Mouse (Mus musculus): ENCODE measurements around the gene Nacc1.
"Not testable (repeated sequence)": the region's sequence is repeated elsewhere in the genome, so short reads cannot be mapped to it uniquely, and the experiment has no call there.

The Nacc1 gene

DNA sequence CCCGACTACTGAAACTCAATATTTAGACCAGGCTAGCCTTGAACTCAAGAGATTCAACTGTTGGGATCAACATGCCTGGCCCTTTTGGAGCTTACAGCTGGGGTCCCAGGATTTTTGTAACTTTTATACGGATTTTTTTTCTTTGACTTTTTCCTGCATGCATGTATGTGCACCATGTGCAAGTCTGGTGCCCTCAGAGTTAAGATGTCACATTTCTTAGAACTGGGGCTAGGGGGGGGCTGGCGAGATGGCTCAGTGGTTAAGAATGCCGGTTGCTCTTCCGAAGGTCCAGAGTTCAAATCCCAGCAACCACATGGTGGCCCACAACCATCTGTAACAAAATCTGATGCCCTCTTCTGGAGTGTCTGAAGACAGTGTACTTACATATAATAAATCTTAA lies 12.9 kb upstream of the Nacc1 start:
- DNase-seq (ENCODE audit: low read depth in 2 of 2, low spot score in 2 of 2), result no peak

DNA sequence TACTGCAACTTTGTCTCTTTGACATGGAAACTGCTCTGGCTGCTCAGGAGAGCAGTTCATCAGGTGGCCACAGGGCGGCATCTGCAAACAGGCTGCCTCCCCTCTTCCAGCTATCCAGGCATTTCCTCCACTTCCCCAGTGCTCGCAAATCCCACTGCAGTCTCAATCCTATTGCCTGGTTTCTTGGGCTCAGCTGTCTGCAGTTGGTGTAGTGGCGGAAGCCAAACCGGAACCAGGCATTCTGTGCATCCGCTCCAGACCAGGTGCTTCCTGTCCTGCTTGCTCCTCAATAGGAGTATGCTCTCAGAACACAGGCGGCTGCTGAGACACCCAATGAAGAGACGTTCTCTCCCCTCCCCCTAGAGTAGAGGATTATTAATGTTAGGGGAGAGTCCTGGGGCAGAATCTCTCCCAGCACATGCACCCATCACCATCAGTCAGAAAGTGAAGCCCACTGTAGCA lies 12.2 kb upstream of the Nacc1 start:
- DNase-seq (ENCODE audit: low read depth in 2 of 2, low spot score in 2 of 2), result no peak

DNA sequence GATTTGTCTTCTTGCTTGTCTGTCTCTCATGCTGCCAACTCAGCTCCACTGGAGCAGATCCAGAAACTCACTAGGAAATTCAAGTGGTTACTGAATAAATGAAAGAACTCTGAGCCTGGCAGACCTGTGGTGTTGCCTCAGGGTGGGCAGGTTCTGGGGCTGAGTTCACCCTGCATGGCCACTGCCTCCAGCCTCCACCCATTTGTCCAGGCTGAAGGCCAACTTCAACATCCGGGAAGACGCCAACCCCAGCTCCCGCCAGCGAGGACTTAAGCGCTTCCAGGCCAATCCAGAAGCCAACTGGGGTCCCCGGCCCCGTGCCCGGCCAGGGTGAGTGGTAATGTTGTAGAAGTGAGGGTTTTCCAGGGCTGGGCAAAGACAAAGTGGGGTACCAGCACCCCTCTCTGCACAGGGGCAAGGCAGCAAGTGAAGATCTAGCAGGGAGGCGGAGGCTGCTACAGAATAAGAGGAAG lies 11.3 kb upstream of the Nacc1 start:
- no peak for DNase-seq (ENCODE audit: low read depth in 2 of 2, low spot score in 2 of 2)

DNA sequence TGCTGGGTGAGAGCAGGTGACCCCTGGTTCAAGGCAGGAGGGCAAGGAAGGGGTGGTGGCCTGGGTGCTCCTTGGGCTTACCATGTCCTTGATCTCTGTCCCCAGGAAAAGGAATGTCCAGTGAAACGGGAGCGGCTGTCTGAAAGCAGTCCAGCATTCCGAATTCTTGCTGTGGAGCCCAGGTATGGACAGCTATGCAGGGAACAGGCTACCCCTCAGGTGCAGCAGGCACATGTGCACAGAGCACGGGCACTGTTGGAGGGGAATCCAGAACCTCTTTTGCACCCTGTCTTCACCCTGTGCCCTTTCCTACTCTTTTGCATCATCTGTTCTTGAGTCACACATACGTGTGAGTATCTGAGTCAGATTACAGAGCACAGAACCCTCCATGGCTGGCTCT lies 10.6 kb upstream of the Nacc1 start:
- DNase-seq (ENCODE audit: low read depth in 2 of 2, low spot score in 2 of 2), result no peak

DNA sequence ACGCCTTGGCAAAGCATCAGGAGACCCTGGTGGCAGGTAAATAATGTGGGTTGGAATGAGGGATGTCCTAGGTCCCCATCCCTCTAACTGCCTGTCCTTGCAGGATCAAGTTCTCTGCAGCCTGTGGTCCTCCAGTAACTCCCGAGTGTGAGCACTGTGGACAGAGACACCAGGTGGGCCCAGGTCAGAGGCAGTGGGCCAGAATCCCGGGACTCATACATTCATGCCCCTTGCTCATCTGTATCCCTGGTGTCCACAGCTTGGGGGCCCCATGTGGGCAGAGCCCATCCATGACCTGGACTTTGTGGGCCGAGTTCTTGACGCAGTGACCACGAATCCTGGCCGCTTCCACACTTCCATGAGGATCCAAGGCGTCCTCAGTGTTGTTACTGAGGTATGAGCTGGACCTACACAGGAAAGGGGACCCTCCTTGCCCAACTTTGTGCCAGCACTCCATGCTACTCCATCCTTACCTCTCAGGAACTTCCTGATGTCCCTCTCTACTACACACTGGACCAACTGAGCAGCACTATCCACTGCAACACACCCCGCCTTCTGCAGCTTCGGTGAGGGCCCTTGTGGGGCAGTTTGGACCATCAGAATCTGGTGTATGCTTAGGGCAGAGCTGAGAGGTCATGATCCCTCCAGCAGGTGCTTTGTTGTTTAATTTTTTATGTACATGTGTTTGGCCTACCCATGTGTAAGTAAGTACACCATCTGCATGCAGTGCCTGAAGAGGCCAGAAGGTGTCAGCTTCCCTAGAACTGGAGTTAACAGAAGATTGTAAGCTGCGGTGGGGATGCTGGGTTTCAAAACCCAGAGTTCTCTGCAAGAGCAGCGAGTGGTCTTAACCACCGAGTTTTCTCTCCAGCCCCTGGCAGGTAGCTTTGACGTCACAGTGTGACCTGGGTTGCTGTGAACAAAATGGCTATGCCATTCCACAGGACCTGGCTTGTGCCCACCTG lies 9.8 kb upstream of the Nacc1 start:
- no peak for DNase-seq (ENCODE audit: low read depth in 2 of 2, low spot score in 2 of 2)

DNA sequence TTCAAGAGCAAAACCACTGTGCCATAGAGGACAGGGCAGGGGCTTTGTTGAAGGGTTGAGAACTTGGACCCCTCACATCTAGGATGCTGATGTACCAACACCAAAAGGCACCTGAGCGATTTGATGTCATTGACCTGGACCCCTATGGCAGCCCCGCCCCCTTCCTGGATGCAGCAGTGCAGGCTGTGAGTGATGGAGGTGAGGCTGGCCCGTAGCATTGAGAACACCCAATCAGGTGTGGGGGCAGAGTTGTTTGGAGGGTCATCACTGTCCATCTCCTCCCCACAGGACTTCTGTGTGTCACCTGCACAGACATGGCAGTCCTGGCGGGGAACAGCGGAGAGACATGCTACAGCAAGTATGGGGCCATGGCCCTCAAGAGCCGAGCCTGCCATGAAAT lies 7.5 kb upstream of the Nacc1 start:
- DNase-seq (ENCODE audit: low read depth in 2 of 2, low spot score in 2 of 2), result no peak

DNA sequence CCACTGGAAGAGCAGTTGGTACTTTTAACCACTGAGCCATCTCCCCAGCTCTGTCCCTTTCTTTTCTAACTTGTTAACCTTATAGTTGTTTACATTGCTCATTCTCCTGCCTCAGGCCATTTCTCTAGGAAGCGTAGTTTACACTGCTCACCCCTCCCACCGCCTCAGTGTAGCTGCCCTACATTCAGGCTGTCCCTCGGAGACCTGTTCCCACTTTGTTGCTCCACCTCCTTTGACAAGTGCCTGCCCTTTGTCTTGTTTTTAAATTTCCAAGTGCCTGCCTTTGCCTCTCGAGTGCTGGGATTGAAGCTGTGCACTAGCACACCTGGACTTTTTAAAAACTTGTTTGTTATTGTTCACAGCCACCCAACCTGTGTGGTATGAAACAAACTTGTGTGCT lies 5.7 kb upstream of the Nacc1 start:
- no peak for DNase-seq (ENCODE audit: low read depth in 2 of 2, low spot score in 2 of 2)

DNA sequence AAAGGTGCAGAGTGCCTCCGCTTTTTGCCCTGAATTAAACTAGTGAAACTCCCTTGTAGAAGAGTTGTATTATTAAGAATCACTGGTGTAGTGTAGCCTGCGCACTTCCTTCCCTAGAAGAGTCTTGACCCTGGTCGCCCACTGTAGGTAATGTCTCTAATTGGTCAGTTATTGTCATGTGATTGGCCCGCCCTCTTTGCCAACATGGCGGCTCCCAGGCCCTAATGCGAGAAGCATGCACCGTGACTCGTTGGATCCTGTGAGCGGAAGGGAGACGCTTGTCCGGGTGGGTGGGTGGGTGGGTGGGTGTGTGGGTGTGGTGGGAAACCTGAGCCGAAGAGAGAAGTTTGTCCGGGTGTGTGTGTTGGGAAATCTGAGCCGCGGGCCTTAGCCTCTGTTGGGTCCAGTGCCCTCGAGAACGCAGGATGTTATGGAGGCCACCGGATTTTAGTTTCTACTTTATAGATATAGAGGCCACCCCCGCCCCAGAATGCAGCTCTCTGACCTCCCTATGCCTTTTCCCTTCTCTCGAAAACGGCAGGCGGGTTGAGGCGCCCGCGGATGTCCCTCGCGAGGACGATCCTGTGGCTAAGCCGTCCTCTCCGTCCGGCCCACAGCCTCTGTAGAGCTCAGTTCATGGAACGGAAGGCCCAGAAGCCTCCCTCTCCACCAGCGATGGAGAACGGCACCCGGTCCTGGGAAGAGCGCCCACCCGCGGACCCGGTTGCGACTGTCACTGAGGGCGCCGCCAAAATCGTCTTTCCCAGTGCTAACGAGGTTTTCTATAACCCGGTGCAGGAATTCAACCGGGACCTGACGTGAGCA lies 1.6 kb upstream of the Nacc1 start:
- DNase-seq (ENCODE audit: low read depth in 2 of 2, low spot score in 2 of 2), result peak; percentile 69 to 83

DNA sequence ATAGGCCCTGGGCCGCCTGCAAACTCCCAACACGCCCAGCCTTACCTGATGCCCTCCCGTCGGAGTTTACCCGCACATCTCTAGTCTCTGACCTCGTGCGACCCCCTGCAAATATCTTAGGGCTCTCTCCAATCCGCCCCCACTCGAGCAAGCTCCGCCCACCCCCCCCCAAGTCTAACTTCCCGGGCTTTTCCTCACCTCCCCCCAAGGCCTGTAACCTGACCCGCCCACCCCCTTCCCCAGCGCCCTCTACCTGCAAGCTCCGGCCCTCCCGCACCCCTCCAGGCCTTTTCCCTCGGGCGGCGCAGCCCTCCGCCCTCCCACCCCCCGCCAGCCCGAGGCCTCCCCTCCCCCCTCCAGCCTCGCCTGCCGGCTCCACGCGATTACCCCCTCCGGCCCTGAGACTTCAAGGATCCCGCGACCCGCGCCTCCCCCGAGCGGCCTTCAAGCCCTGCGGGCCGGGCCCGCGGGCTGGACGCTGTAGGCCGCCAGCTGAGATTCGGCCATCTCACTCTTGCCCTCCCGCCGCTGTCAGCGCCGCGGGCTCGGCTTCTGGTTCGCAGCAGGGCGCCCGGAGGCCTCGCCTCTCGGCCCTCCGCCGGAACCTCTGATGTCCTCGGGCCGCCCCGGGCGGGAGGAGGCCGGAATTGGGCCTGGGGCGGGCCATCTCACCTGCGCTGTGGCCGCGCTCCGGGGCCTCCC lies 508 bp downstream of the Nacc1 start:
- DNase-seq (ENCODE audit: low read depth in 2 of 2, low spot score in 2 of 2), result no peak

DNA sequence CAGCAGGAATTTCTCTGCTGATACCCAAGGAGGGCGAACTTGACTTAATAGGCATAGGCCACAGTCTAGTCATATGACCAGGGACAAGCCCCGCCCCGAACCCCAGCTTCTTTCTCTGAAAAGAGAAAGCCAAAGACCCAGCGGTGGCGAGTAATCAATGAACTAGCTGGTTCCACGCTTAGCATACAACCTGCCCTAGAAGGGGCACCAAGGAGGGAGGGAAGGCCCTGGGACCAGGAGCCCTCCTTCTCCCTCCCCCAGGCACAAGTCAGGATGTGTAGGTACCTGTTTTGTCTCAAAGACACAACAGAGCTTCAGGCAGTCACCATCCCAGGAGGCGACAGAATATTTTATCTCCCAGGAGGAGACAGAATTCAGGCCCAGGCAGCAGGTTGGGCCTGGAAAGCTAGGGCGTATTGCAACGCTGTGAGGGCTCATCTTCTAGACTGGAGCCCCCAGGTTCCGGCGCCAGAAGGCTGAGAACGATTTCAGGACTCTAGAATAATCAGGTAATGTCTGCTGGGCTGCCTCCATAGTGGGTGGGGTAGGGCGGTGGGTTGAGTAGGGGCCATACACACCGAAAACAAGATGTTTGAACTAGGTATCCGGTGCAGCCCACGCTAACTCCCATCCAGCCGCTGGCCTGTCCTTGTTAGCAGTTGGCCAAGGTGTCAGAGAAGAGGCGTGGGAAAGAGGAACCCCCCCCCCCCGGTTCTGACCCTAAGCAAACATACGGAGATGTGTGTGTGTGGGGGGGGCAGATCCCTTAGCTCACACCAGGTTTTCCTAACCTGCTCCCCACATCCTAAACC lies 1.3 kb downstream of the Nacc1 start, which contains the start of gene Trmt1:
TSS of gene Trmt1 (plus strand) at position 117 of the 812 bp plus-strand sequence.
- DNase-seq (ENCODE audit: low read depth in 2 of 2, low spot score in 2 of 2), result no peak

DNA sequence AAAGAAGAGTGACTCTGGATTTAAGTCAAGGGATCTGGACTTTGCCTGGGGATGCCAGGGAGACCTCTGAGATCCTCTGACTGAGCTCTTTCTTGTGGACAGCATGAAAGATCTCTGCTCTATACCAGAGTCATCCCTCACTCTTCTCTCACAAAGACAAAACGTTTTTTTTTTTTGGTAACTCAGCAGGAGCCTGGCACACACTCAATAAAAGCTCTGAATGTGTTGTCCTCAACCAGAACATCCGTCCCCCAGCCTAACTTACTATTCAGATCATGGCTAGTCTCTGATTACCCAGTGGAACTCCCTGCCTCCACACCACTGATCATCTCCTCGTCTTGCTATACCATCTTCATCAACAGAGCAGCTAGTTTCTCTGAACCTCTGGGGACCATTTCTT lies 3.1 kb downstream of the Nacc1 start:
- DNase-seq (ENCODE audit: low read depth in 2 of 2, low spot score in 2 of 2), result no peak

DNA sequence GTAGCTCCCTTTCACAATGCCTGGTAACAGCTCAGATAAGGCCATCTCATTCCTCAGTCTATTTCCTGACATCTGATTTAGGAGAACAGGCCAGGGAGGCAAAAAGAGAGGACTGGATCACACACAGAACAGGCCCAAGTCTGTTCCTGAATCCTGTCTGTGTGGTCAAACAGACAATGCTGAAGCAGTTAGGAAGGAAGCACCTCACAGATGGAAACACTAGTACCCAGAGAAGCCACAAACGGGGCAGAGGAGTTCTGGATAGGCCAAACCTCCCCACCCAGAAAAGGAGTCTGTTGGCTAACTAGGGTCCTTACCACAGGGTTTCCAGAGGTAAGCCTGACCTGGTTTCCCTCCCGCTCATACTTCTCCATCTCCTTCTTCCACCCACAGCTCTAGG lies 5.4 kb downstream of the Nacc1 start:
- no peak for DNase-seq (ENCODE audit: low read depth in 2 of 2, low spot score in 2 of 2)

DNA sequence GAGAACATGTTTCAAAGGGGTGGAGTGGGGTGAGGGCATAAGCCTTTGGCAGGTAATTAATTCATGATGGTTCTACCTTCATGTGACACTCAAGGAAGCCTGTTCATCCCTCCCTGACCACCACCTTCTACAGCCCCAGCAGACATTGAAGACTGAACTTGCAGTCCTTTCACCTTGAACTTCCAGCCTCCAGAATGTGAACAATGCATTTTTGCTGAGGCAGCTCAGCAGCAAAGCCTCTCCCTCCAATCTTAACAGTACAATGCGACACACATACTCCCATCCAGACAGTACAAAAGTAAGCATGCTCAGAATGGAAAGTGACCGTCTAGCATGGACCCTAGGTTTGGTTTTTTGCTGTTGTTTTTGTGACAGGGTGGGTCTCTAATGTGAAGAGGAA lies 6.2 kb downstream of the Nacc1 start:
- DNase-seq (ENCODE audit: low read depth in 2 of 2, low spot score in 2 of 2), result no peak

DNA sequence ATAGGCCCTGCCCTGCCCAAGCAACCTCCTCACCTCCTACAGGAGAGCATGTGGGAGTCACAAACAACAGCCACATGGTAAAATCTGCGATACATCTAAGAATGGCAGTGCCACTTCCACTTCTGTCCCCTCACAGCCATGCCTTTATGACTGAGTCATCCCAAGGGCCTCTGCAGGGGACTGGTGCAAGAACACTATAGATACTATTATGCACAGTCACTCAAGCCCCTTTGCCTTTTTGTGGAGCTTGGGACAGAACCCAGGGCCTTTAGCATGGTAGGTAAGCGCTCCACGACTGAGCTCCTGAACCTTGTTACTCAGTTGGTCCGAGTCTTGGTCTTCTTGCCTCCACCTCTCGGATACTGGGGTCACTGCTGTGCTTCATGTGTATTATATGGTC lies 10.4 kb downstream of the Nacc1 start:
- no peak for DNase-seq (ENCODE audit: low read depth in 2 of 2, low spot score in 2 of 2)

DNA sequence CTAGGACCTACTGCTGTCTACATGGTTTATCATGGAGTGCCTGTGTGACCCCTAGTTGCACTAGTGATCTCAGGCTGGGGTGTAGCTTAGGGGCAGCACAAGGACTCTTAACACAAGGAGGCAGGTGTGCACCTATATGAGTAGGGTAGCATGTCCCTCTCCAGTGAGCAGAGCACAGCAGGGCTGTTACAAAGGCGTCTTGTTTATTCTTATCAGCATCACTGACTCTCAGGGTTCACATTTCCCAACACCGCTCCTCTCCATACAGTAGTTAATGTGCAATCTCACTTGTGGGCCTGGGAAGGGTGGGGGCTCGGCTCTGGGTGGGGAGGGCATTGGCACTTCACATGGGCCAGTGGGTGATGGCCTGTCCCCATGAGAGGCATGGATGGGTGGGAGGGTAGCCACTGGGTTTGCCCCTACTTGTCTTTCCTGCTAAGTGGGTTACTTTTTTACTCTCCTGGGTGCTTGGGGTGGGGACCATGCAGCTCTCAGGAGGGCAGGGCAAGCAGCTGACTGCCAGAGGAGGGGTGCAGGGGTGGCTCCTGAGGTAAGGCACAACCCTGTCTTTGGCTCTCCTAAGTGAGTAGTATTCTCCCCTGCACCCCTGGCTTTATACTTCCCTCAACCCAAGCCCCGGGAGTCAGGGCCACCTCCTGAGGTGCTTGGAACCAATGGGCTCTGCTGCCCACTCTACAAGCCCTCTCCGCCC lies 17.2 kb downstream of the Nacc1 start:
- DNase-seq (ENCODE audit: low read depth in 2 of 2, low spot score in 2 of 2), result not testable (repeated sequence)

DNA sequence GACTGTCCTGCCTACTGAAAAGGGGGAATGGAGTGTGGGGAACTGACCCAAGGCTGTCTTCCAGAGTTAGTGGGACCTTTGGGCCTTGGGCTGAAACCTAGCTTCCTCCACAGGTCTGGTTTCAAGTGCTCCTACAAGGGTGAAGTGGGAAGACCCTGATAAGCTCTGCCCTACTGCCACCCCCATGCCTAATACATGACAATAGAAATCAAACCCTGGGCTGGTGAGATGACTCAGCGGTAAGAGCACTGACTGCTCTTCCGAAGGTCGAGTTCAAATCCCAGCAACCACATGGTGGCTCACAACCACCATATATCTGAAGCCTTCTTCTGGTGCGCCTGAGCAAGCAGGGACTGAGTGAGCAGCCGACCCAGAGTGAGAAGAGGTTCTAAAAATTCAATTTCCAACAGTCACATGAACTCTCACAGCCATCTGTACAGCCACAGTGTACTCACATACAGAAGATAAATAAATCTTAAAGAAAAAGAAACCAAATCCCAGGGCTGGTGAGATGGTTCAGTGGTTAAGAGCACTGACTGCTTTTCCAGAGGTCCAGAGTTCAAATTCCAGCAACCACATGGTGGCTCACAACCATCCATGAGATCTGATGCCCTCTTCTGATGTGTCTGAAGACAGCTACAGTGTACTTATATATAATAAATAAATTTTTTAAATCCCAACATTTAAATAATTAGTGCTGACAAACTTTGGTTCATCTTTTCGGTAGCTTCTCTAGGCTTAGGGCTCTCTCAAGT lies 18.8 kb downstream of the Nacc1 start:
- no peak for DNase-seq (ENCODE audit: low read depth in 2 of 2, low spot score in 2 of 2)

DNA sequence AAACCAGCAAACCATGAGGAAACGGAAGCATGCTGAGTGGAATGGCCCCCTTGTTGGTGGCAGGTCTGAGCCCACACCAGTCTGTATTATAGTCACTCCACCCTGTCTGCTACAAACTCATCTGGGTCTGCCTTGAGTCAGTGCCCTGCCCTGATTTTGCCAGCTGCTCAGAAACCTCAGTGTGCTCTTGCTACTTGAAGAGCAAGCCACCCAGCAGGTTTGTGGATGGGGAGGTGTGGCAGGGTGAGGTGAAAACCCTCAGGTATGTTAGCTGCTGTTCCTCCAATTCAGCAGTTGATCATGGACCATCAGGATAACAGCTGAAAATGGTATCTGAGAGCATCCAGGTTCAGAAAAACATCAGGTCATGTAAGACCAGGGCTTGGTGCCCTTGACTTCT lies 19.6 kb downstream of the Nacc1 start:
- no peak for DNase-seq (ENCODE audit: low read depth in 2 of 2, low spot score in 2 of 2)

DNA sequence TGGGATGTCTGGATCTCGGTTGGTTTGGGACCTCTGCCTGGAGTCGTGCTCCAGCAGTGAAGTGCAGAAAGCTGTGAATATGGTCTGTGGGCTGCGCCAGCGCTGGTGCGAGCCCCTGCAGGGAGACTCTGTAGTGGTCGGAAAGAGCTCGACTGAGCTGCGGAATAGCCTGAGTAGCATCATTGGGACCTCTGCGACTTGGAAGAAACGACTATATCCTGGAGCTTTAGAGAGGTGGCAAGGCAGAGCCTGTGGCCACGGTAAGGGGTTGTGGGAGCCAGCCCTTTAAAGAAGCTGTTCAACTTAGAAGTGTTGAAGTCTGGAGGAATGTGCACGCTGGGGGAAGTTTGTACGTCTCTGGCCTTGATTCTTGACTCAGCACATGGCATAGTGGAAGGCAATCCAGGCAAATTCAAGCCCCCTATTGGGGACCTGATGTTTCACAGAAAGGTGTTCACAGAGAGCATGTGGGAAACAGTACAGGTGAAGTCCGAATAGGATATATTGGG lies 22.2 kb downstream of the Nacc1 start:
- no peak for DNase-seq (ENCODE audit: low read depth in 2 of 2, low spot score in 2 of 2)
